Mouse (Mus musculus): ENCODE measurements at regions not wholly inside any gene's neighbourhood (a gene's known extent, or its start where the extent isn't known, plus 50 kb on each side); places are given as distances from the start of the nearest gene placed in this dataset.
"Not testable (repeated sequence)": the region's sequence is repeated elsewhere in the genome, so short reads cannot be mapped to it uniquely, and the experiment has no call there.

DNA sequence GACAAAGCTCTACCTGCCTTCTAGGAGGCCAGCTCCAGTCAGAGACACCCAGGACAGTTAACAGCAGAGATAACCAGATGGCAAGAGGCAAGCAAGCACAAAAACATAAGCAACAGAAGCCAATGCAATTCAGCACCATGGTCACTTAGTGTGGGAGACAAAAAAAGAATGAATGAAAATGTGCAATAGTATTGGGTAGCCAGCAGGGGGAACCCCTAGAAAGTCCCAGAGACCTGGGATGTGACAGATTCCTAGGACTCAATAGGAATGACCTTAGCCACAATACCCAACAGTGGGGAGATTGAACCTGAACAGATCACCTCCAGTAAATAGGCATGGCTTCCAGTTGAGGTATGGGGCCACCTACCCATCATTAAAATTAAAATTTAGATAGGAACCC is 409.0 kb upstream of the St6gal2 start:
- H3K4me1 ChIP-seq (ENCODE audit: control insufficient read depth, insufficient read depth, low read length) = no peaks in the 10 kb centered on the region
- H3K27ac ChIP-seq (replicated peaks; ENCODE audit: low read depth, low read length) = no peak overlapping the region
- H3K4me3 ChIP-seq (ENCODE audit: low read depth, low read length) = no peak overlapping the region
- H3K36me3 ChIP-seq (ENCODE audit: control insufficient read depth, insufficient read depth, low read length) = no peaks in the 10 kb centered on the region
- H3K9ac ChIP-seq (ENCODE audit: low read depth, low read length) = no peak overlapping the region
- ATAC-seq (ENCODE audit: low read depth) (no peak), DNase-seq (ENCODE audit: low spot score) (no peak)
- H3K9me3 ChIP-seq (ENCODE audit: control insufficient read depth, low read length) = no peaks in the 10 kb centered on the region
- no peak overlapping the region for H3K4me2 ChIP-seq (ENCODE audit: low read depth, low read length)
- no peaks in the 10 kb centered on the region for H3K27me3 ChIP-seq (replicated peaks; ENCODE audit: control insufficient read depth, insufficient read depth, low read length)

DNA sequence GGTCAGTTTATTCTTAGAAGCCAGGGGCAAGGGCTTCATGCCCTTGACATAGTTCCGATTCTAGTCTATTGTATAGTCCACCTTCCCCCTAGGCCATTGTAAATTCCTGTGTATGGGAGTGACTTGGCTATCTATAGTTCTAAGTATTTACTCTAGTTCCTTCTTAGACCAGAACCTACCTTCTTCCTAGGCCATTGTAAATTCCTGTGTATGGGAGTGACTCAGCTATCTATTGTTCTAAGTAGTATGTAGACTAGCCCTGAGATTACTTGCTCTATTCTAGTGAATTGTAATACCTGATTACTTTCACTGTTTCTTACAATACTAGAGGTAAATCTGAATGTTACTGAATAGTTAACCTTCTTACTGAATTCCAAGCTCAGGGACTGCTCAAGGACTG is 405.0 kb upstream of the St6gal2 start:
- ATAC-seq (ENCODE audit: low read depth); DNase-seq (ENCODE audit: low spot score); H3K4me2 ChIP-seq (ENCODE audit: low read depth, low read length); H3K9ac ChIP-seq (ENCODE audit: low read depth, low read length); H3K4me3 ChIP-seq (ENCODE audit: low read depth, low read length); H3K4me1 ChIP-seq (ENCODE audit: control insufficient read depth, insufficient read depth, low read length); H3K27me3 ChIP-seq (replicated peaks; ENCODE audit: control insufficient read depth, insufficient read depth, low read length); H3K9me3 ChIP-seq (ENCODE audit: control insufficient read depth, low read length); H3K27ac ChIP-seq (replicated peaks; ENCODE audit: low read depth, low read length); H3K36me3 ChIP-seq (ENCODE audit: control insufficient read depth, insufficient read depth, low read length): not testable (repeated sequence)
- 75% methylated on average over 1 of the region's 1 CpGs for WGBS

DNA sequence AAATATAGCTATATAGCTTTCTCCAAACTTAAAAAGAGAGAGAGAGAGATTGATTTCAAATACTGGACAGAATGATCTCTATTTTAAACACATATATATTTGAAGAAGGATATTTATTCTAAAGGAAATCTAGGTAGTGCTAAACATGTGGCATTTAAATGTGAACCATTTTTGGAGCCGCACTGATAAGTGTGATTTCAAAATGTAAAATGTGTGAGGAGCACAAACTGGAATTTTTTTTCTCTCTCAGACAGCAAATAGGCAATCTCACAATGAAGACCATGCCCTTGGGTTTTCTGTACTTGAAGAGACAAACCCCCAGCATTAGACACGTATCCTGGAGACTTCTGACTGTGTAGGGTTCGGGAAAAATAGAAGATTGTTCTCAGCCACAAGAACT is 376.8 kb upstream of the St6gal2 start:
- H3K9ac ChIP-seq (ENCODE audit: low read depth, low read length) = no peak overlapping the region
- H3K27me3 ChIP-seq (replicated peaks; ENCODE audit: control insufficient read depth, insufficient read depth, low read length) = no peaks in the 10 kb centered on the region
- ATAC-seq (ENCODE audit: low read depth) (no peak), DNase-seq (ENCODE audit: low spot score) (no peak)
- no peak overlapping the region for H3K4me3 ChIP-seq (ENCODE audit: low read depth, low read length)
- no peaks in the 10 kb centered on the region; the same call in 1 of the 2 replicates for H3K9me3 ChIP-seq (ENCODE audit: control insufficient read depth, low read length)
- WGBS = 78% methylated on average over 3 of the region's 3 CpGs
- no peak overlapping the region for H3K4me2 ChIP-seq (ENCODE audit: low read depth, low read length)
- H3K36me3 ChIP-seq (ENCODE audit: control insufficient read depth, insufficient read depth, low read length) = no peaks in the 10 kb centered on the region
- no peak overlapping the region for H3K27ac ChIP-seq (replicated peaks; ENCODE audit: low read depth, low read length)
- H3K4me1 ChIP-seq (ENCODE audit: control insufficient read depth, insufficient read depth, low read length) = no peaks in the 10 kb centered on the region

DNA sequence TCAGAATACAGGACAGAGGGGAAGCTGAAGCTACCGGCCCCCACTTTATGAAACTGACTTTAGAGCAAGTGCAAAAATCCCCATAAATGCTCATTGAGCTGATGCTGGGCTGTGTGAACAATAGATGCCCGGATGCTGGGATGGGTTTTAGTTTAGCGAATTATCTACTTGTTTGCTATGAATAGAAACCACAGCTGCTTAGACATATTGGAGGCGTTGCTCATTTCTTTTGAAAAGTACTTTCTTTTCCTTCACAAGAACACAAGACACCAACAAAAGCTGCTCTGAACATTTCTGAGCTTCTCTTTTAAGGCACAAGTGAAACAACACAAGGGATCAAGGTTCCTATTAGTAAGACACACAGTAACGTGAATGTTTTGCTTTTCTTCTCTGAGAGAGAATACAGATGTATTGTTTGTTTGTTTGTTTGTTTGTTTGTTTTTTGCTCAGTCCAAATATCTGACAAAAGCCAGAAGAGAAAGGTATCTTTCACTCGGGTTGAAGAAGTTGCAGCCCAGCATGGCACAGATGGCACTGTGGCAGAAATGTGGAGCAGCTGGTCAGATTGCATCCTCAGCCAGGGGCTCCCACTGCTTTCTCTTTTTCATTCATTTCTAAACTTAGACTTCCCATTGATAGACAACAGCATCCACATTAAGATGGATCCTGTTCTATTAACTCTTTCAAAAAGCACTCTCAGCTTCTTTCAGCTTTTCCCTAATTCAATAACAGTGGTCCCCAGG is 361.7 kb upstream of the St6gal2 start:
- Histone ChIP-seq H3K4me3 (ENCODE audit: low read depth, low read length) (no peak overlapping the region), H3K4me2 (ENCODE audit: low read depth, low read length) (no peak overlapping the region), H3K36me3 (ENCODE audit: control insufficient read depth, insufficient read depth, low read length) (no peaks in the 10 kb centered on the region), H3K9me3 (ENCODE audit: control insufficient read depth, low read length) (no peaks in the 10 kb centered on the region), H3K27ac (replicated peaks; ENCODE audit: low read depth, low read length) (no peak overlapping the region), H3K9ac (ENCODE audit: low read depth, low read length) (no peak overlapping the region), H3K27me3 (replicated peaks; ENCODE audit: control insufficient read depth, insufficient read depth, low read length) (no peaks in the 10 kb centered on the region), H3K4me1 (ENCODE audit: control insufficient read depth, insufficient read depth, low read length) (no peaks in the 10 kb centered on the region)
- 84% methylated on average over 6 of the region's 6 CpGs for WGBS
- DNase-seq (ENCODE audit: low spot score) (no peak), ATAC-seq (ENCODE audit: low read depth) (no peak)

DNA sequence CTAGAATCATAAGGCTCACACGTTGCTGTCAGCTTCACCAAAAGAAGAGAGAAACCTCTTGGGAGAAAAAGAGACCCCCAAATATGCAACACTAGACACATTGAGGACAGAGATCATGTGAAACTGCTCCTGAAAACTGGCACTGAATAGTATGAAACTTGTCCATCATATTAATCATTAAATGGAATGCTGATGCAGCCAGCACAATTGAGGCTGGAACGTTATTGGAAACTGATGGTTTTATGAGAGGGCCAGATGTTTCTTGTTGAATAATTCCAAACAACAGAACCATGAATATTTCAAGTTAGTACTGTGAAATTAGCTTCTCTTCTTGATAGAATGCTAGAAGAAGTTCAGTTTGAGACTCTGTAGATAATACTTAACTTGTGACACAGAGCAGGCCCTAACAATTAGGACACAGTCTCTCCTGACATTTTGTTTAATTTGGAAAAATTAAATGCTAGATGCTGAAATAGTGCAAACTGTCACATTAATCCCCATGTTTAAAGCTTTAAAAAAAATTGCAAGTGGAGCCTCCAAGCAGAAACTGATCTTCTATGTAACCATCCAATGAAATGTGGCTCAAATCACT is 354.4 kb upstream of the St6gal2 start:
- DNase-seq (ENCODE audit: low spot score) = peak; percentile 81
- H3K27ac ChIP-seq (replicated peaks; ENCODE audit: low read depth, low read length) = peak overlapping the region; percentile 10; the same call in 1 of the 2 replicates
- WGBS = 21% methylated on average over 2 of the region's 2 CpGs
- no peak overlapping the region for H3K4me3 ChIP-seq (ENCODE audit: low read depth, low read length)
- peak; percentile 50; the same call in 1 of the 2 replicates for ATAC-seq (ENCODE audit: low read depth)
- no peak overlapping the region for H3K9ac ChIP-seq (ENCODE audit: low read depth, low read length)
- H3K4me1 ChIP-seq (ENCODE audit: control insufficient read depth, insufficient read depth, low read length) = no peaks in the 10 kb centered on the region; the same call in 1 of the 2 replicates
- H3K36me3 ChIP-seq (ENCODE audit: control insufficient read depth, insufficient read depth, low read length) = no peaks in the 10 kb centered on the region
- H3K4me2 ChIP-seq (ENCODE audit: low read depth, low read length) = no peak overlapping the region
- H3K9me3 ChIP-seq (ENCODE audit: control insufficient read depth, low read length) = peaks cover 5% of the 10 kb centered on the region; the same call in 1 of the 2 replicates
- no peaks in the 10 kb centered on the region for H3K27me3 ChIP-seq (replicated peaks; ENCODE audit: control insufficient read depth, insufficient read depth, low read length)

DNA sequence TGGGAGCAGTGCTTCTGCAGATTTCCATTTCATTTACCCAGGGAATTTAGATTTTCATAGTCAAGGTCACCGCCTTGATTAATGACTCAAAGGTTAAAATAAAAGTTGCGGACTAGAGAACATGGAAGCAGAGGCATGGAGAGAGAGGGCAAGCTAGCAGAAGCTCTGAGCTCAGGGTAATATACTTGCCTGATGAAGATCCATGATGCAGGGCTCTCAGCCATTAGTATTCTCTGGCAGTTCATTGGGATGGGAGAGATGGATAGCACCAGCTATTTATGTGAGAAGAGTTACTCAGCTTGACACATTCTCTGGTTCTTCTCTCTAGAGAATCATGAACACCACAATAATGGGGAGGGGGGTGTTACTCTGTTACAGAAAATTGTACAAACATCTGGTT is 341.7 kb upstream of the St6gal2 start:
- Histone ChIP-seq H3K27ac (replicated peaks; ENCODE audit: low read depth, low read length) (no peak overlapping the region), H3K36me3 (ENCODE audit: control insufficient read depth, insufficient read depth, low read length) (no peaks in the 10 kb centered on the region), H3K4me2 (ENCODE audit: low read depth, low read length) (no peak overlapping the region), H3K9me3 (ENCODE audit: control insufficient read depth, low read length) (no peaks in the 10 kb centered on the region), H3K9ac (ENCODE audit: low read depth, low read length) (no peak overlapping the region), H3K4me1 (ENCODE audit: control insufficient read depth, insufficient read depth, low read length) (no peaks in the 10 kb centered on the region), H3K27me3 (replicated peaks; ENCODE audit: control insufficient read depth, insufficient read depth, low read length) (no peaks in the 10 kb centered on the region), H3K4me3 (ENCODE audit: low read depth, low read length) (no peak overlapping the region)
- no peak for DNase-seq (ENCODE audit: low spot score)
- WGBS = 67% methylated on average over 2 of the region's 2 CpGs
- no peak for ATAC-seq (ENCODE audit: low read depth)

DNA sequence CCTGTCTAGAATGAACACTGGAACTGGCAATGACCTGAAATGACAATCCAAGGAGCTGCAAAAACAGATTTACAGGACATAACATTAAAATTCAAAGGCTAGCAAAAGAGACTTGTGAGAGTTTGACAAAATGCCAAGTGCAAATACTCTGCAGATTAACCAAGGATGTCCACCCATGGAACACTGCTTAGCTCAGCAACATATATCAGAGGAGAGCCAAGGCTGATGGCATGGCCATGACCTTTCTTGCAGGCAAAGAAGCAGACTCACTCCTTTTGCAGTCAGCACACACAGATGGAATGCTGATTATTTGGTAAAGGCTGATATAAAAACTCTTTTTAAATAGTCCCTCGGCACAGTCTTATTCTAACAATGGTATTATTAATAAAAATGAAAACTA is 320.3 kb upstream of the St6gal2 start:
- DNase-seq (ENCODE audit: low spot score) = no peak

DNA sequence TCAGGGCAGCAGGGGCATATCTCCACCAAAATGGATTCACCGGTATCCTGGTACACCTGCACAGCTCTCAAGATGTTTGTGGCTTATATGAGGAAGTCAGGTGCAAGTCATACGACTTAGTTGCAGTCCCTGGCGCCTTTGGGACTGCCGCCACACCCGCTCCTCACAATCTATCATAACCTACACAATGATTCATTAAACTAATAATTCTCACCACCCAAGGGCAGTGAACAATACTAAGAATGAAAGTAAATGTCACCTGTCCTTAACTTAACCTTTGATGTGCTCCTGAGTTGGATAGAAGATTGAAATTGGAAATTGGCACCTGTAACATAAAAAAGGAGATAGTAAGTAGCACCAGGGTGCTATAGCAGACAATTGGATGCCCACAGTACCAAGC is 315.1 kb upstream of the St6gal2 start:
- not testable (repeated sequence) for ATAC-seq (ENCODE audit: low read depth); H3K27ac ChIP-seq (replicated peaks; ENCODE audit: low read depth, low read length); H3K9ac ChIP-seq (ENCODE audit: low read depth, low read length); DNase-seq (ENCODE audit: low spot score); H3K4me3 ChIP-seq (ENCODE audit: low read depth, low read length); H3K4me1 ChIP-seq (ENCODE audit: control insufficient read depth, insufficient read depth, low read length); H3K27me3 ChIP-seq (replicated peaks; ENCODE audit: control insufficient read depth, insufficient read depth, low read length); H3K4me2 ChIP-seq (ENCODE audit: low read depth, low read length); H3K9me3 ChIP-seq (ENCODE audit: control insufficient read depth, low read length); H3K36me3 ChIP-seq (ENCODE audit: control insufficient read depth, insufficient read depth, low read length)
- 97% methylated on average over 5 of the region's 5 CpGs for WGBS

More for the DNA sequence above, 320.3 kb upstream of the St6gal2 start:
- no peaks in the 10 kb centered on the region for H3K27me3 ChIP-seq (replicated peaks; ENCODE audit: control insufficient read depth, insufficient read depth, low read length)
- no peaks in the 10 kb centered on the region for H3K4me1 ChIP-seq (ENCODE audit: control insufficient read depth, insufficient read depth, low read length)
- no peaks in the 10 kb centered on the region for H3K9me3 ChIP-seq (ENCODE audit: control insufficient read depth, low read length)
- ATAC-seq (ENCODE audit: low read depth) = no peak
- 79% methylated on average over 1 of the region's 1 CpGs for WGBS
- no peak overlapping the region for H3K27ac ChIP-seq (replicated peaks; ENCODE audit: low read depth, low read length)
- H3K4me3 ChIP-seq (ENCODE audit: low read depth, low read length) = no peak overlapping the region
- no peak overlapping the region for H3K4me2 ChIP-seq (ENCODE audit: low read depth, low read length)
- no peak overlapping the region for H3K9ac ChIP-seq (ENCODE audit: low read depth, low read length)
- H3K36me3 ChIP-seq (ENCODE audit: control insufficient read depth, insufficient read depth, low read length) = no peaks in the 10 kb centered on the region
